Mouse (Mus musculus): ENCODE measurements at regions not wholly inside any gene's neighbourhood (a gene's known extent, or its start where the extent isn't known, plus 50 kb on each side); places are given as distances from the start of the nearest gene placed in this dataset.

DNA sequence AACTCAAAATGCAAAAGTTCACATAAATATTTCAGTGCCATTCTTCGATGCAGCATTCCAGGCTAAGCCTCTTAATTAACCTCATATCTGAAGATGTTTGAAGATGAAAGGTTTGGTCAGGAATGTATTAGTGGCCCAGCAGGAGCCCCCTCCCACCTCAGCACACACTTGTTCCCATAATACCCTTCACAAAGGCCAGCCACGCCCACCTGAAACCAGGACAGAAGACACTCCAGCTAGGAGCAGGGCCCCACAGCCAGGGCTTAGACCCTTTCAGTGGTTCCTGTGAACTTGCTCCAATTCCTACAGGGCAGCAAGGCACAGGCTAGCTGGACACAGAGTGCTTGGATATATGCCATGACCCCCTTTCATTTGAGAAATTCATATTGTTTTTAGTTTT is 74.6 kb upstream of the Pcsk6 start:
- TF ChIP-seq POLR2A (IDR thresholded peaks at IDR 0.05; ENCODE audit: low read depth, low read length) (no peak), CTCF (IDR thresholded peaks at IDR 0.05; ENCODE audit: extremely low read depth, insufficient read length, insufficient replicate concordance, low read depth, low read length) (no peak)
